Mouse (Mus musculus): ENCODE data around the gene Psmc3.

DNA sequence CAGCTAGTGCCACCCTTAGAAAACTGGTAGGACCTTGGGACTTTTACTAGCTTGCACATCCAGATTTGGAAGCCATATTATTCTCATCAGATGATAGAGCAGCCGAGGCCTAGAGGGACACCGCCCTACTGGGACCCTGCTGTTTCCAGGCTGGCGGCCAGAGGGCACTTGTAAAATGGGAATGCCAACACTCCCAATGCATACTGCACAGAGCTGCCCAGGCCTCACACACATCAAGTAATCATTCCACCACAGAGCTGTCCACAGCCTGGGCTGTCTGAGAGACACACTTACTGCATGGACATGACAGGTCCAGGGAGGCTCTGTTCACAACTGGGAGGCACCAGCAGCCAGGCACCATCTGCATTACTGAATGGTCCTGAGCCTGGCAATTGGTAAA is 12.6 kb downstream of the Psmc3 start:
- no peak for TF ChIP-seq CTCF (IDR thresholded peaks at IDR 0.05; ENCODE audit: extremely low read depth, insufficient read length, insufficient replicate concordance, low read depth, low read length)
- TF ChIP-seq POLR2A (IDR thresholded peaks at IDR 0.05; ENCODE audit: low read depth, low read length) = no peak
